ENCODE assay signal across 8 mouse cellular contexts in genomic region chr17:56470571-56470970, GRCm38 (mm10). TPM values are rescaled to one million over a fixed set of nuclear protein-coding genes. Genes with fewer than 3 reads are reported as not detected.
A peak's percentile ranks its signal among the peaks of the same experiment; 100 is the strongest.
DNase-seq lines count a peak whose midpoint lies in the region; ATAC-seq and TF ChIP-seq lines count a peak whose summit lies in the region.
"Had no signal": no experiment of that assay in that cellular context is flagged by ENCODE, and none has a peak within 500 bp of the region (broad histone marks: within the 10 kb centered on the region; RNA-seq: fewer than 3 reads in every experiment).

No protein-coding gene starts in this region.

- peak overlapping the region; percentile 60 for H3K4me2 ChIP-seq in lung, embryonic 14.5 days
- peak overlapping the region; percentile 47 for H3K4me2 ChIP-seq in liver, embryonic 11.5 days
- H3K4me2 ChIP-seq in stomach, postnatal 0 days (replicated peaks; ENCODE audit: low read depth): peak overlapping the region; percentile 52

- 16% methylated on average over 10 of the region's 10 CpGs for WGBS in lung, embryonic 14.5 days
- 22% methylated on average over 10 of the region's 10 CpGs for WGBS in hindbrain, embryonic 10.5 days
- WGBS in liver, embryonic 11.5 days: 23% methylated on average over 10 of the region's 10 CpGs
- 21% methylated on average over 10 of the region's 10 CpGs for WGBS in stomach, postnatal 0 days

- H3K4me3 ChIP-seq in lung, embryonic 14.5 days (ENCODE audit: low read depth, low read length): peak overlapping the region; percentile 22
- H3K4me3 ChIP-seq in hindbrain, embryonic 10.5 days: peak overlapping the region; percentile 43
- peak overlapping the region; percentile 28 for H3K4me3 ChIP-seq in liver, embryonic 11.5 days (ENCODE audit: low read depth, low read length)
- H3K4me3 ChIP-seq in stomach, postnatal 0 days (ENCODE audit: low read depth, low read length): 0 out of 2 replicates have a peak overlapping the region, but pooled peaks have one; percentile 32

- no peak for DNase-seq in lung, embryonic 14.5 days
- no peak for DNase-seq in lung, postnatal 4 days
- peak; percentile 36 for DNase-seq in hindbrain, embryonic 10.5 days (ENCODE audit: low spot score)
- DNase-seq in liver, embryonic 11.5 days (ENCODE audit: low spot score): no peak
- DNase-seq in stomach, postnatal 0 days (ENCODE audit: low spot score): no peak
- no peak for DNase-seq in B cell, adult 2 months

- no peak for TF ChIP-seq EP300 in stomach, postnatal 0 days (optimal IDR thresholded peaks at IDR 0.05)

- H3K9ac ChIP-seq in lung, embryonic 14.5 days: no peak overlapping the region
- H3K9ac ChIP-seq in liver, embryonic 11.5 days (ENCODE audit: low read depth, low read length): no peak overlapping the region
- H3K9ac ChIP-seq in stomach, postnatal 0 days (ENCODE audit: low read length): no peak overlapping the region

- peaks cover 30% of the 10 kb centered on the region for H3K4me1 ChIP-seq in lung, embryonic 14.5 days (ENCODE audit: insufficient read depth)
- H3K4me1 ChIP-seq in hindbrain, embryonic 10.5 days (replicated peaks): peaks cover 89% of the 10 kb centered on the region
- peaks cover 48% of the 10 kb centered on the region for H3K4me1 ChIP-seq in liver, embryonic 11.5 days (replicated peaks; ENCODE audit: control insufficient read depth, insufficient read depth, low read length)
- peaks cover 23% of the 10 kb centered on the region for H3K4me1 ChIP-seq in stomach, postnatal 0 days (replicated peaks; ENCODE audit: control insufficient read depth, insufficient read depth)

- H3K27me3 ChIP-seq in lung, embryonic 14.5 days (ENCODE audit: insufficient read depth, low read length): peaks cover 28% of the 10 kb centered on the region
- H3K27me3 ChIP-seq in hindbrain, embryonic 10.5 days (ENCODE audit: insufficient read depth, poor library complexity, severe bottlenecking): peaks cover 56% of the 10 kb centered on the region
- peaks cover 72% of the 10 kb centered on the region for H3K27me3 ChIP-seq in liver, embryonic 11.5 days (replicated peaks; ENCODE audit: control insufficient read depth, insufficient read depth, low read length)
- H3K27me3 ChIP-seq in stomach, postnatal 0 days (ENCODE audit: control insufficient read depth, insufficient read depth, low read length): peaks cover 3% of the 10 kb centered on the region; the same call in 1 of the 2 replicates

- no peak for ATAC-seq in lung, embryonic 14.5 days (ENCODE audit: insufficient read depth)
- ATAC-seq in liver, embryonic 11.5 days (replicated peaks; ENCODE audit: low FRiP score): no peak
- no peak for ATAC-seq in stomach, postnatal 0 days (ENCODE audit: low FRiP score, low TSS enrichment)
- ATAC-seq in erythroid progenitor cell, adult 5-6 weeks (replicated peaks; ENCODE audit: low FRiP score, poor library complexity, severe bottlenecking): no peak

- no peaks in the 10 kb centered on the region for H3K36me3 ChIP-seq in lung, embryonic 14.5 days (ENCODE audit: insufficient read depth)
- peaks cover 20% of the 10 kb centered on the region for H3K36me3 ChIP-seq in hindbrain, embryonic 10.5 days
- H3K36me3 ChIP-seq in liver, embryonic 11.5 days (ENCODE audit: control insufficient read depth, insufficient read depth, low read length): no peaks in the 10 kb centered on the region
- no peaks in the 10 kb centered on the region for H3K36me3 ChIP-seq in stomach, postnatal 0 days (ENCODE audit: control insufficient read depth, insufficient read depth, low read length)

- no peaks in the 10 kb centered on the region for H3K9me3 ChIP-seq in lung, embryonic 14.5 days (ENCODE audit: low read depth, low read length)
- peaks cover 5% of the 10 kb centered on the region; the same call in 1 of the 2 replicates for H3K9me3 ChIP-seq in hindbrain, embryonic 10.5 days
- no peaks in the 10 kb centered on the region for H3K9me3 ChIP-seq in liver, embryonic 11.5 days (ENCODE audit: control insufficient read depth, low read length)
- H3K9me3 ChIP-seq in stomach, postnatal 0 days (ENCODE audit: control insufficient read depth, low read length): no peaks in the 10 kb centered on the region

- no peak overlapping the region for H3K27ac ChIP-seq in lung, embryonic 14.5 days (ENCODE audit: low read depth)
- peak overlapping the region; percentile 74; the same call in 1 of the 2 replicates for H3K27ac ChIP-seq in hindbrain, embryonic 10.5 days
- H3K27ac ChIP-seq in liver, embryonic 11.5 days (ENCODE audit: low read depth, low read length): peak overlapping the region; percentile 11; the same call in 1 of the 2 replicates
- H3K27ac ChIP-seq in stomach, postnatal 0 days (replicated peaks): no peak overlapping the region

- TF ChIP-seq CTCF in lung, embryonic 14.5 days (IDR thresholded peaks at IDR 0.05; ENCODE audit: low read depth): no peak
- no peak for TF ChIP-seq CTCF in stomach, postnatal 0 days (IDR thresholded peaks at IDR 0.05; ENCODE audit: low read depth)

RNA-seq across cellular contexts. Expression of gene Ptprs, which starts 5.7 kb away (rescaled TPM):
- polyA plus RNA-seq in lung, embryonic 14.5 days (2014; fragmentation: Nextera tagmentation; extraction: Ambion mirVana): 96.8 and 112 TPM in 2 replicates
- polyA plus RNA-seq in hindbrain, embryonic 10.5 days (2016; fragmentation: Nextera tagmentation; extraction: Ambion mirVana): 109 and 172 TPM in 2 replicates
- 33.4 and 39.8 TPM in 2 replicates for polyA plus RNA-seq in liver, embryonic 11.5 days (2014; fragmentation: Nextera tagmentation; extraction: Ambion mirVana)
- 22.2 and 22.8 TPM in 2 replicates for polyA plus RNA-seq in stomach, postnatal 0 days (2015; fragmentation: Nextera tagmentation; extraction: Ambion mirVana)
- total RNA-seq in erythroid progenitor cell, adult 5-6 weeks (2015; ENCODE audit: low replicate concordance): 7.9 and 10.9 TPM in 2 replicates
- 2.1 and 4.7 TPM in 2 replicates for total RNA-seq in erythroid progenitor cell, adult 5-6 weeks (2017; ENCODE audit: low replicate concordance)

RNA-seq across cellular contexts. Expression of gene Znrf4, which starts 41.7 kb away (rescaled TPM):
- not detected in 2 replicates for polyA plus RNA-seq in lung, embryonic 14.5 days (2014; fragmentation: Nextera tagmentation; extraction: Ambion mirVana)
- not detected in 2 replicates for polyA plus RNA-seq in hindbrain, embryonic 10.5 days (2016; fragmentation: Nextera tagmentation; extraction: Ambion mirVana)
- not detected in 2 replicates for polyA plus RNA-seq in liver, embryonic 11.5 days (2014; fragmentation: Nextera tagmentation; extraction: Ambion mirVana)
- not detected in 2 replicates for polyA plus RNA-seq in stomach, postnatal 0 days (2015; fragmentation: Nextera tagmentation; extraction: Ambion mirVana)
- not detected in 2 replicates for total RNA-seq in erythroid progenitor cell, adult 5-6 weeks (2015; ENCODE audit: low replicate concordance)
- total RNA-seq in erythroid progenitor cell, adult 5-6 weeks (2017; ENCODE audit: low replicate concordance): not detected in 2 replicates
- total RNA-seq: megakaryocyte, adult 5-6 weeks had no signal

Comparison
In these comparisons a context has a peak if more than half of its experiments do, and no peak if none do; other contexts are left out.
1. H3K27ac ChIP-seq: peak in hindbrain, embryonic 10.5 days (single experiment) and liver, embryonic 11.5 days (single experiment); none in lung, embryonic 14.5 days (single experiment) and stomach, postnatal 0 days (single experiment).
2. Peak in every context shown above with its lines, with median percentiles within 50 percentile points of each other: H3K4me2 ChIP-seq and H3K4me3 ChIP-seq.